Mouse (Mus musculus) cortical plate, adult 2 months (tissue): ENCODE data around the gene Prdm10.

Source experiments
- CTCF ChIP-seq: fragments of 200-500 bp; IDR thresholded peaks from 2 replicates; pipeline ENCODE4 v1.5.1; 2011; ENCODE audit warnings: mild to moderate bottlenecking, control low read depth, low read length; ENCODE audit not compliant: insufficient read depth; ENCODE audit errors: extremely low read depth
- POLR2A ChIP-seq: fragments of 200-500 bp; IDR thresholded peaks from 2 replicates; pipeline ENCODE4 v1.6.1; 2011; ENCODE audit warnings: mild to moderate bottlenecking, low read length, control low read depth; ENCODE audit not compliant: insufficient read depth; ENCODE audit errors: extremely low read depth

- TF ChIP-seq POLR2A (no peak), CTCF (no peak)
Measured at GRCm38 (mm10) chr9:31240522-31241207, 39.7 kb upstream of the Prdm10 start.
